Mouse (Mus musculus) neural tube, embryonic 11.5 days (tissue): ENCODE measurements around the gene Tenm4. TPM values are rescaled to one million over a fixed set of nuclear protein-coding genes. Genes with fewer than 3 reads are reported as not detected.

Source experiments
- ATAC-seq: fragments of 200-750 bp; cut with Nextera tagmentation; 2 replicates; pipeline ENCODE4 v1.8.0; 2017; ENCODE audit warnings: moderate number of reproducible peaks, mild to moderate bottlenecking, moderate TSS enrichment, moderate library complexity; ENCODE audit not compliant: insufficient read depth, low FRiP score, low TSS enrichment
- DNase-seq: peaks from one replicate; pipeline ENCODE4 v3.0.0-alpha.2; 2015; ENCODE audit warnings: low spot score
- H3K27ac ChIP-seq: fragments of 300-500 bp; sonication (generic); 2 replicates; pipeline ENCODE4 v1.5.1; 2014; ENCODE audit warnings: low read depth, mild to moderate bottlenecking, low read length
- H3K27me3 ChIP-seq: fragments of 300-500 bp; sonication (generic); 2 replicates; pipeline ENCODE4 v1.6.1; 2014; ENCODE audit warnings: mild to moderate bottlenecking, low read length, mixed read lengths; ENCODE audit not compliant: control insufficient read depth, insufficient read depth
- H3K36me3 ChIP-seq: fragments of 300-500 bp; sonication (generic); 2 replicates; pipeline ENCODE4 v1.6.1; 2014; ENCODE audit warnings: mild to moderate bottlenecking, low read length, moderate library complexity, mixed read lengths; ENCODE audit not compliant: control insufficient read depth, insufficient read depth
- H3K4me1 ChIP-seq: fragments of 300-500 bp; sonication (generic); 2 replicates; pipeline ENCODE4 v1.6.1; 2014; ENCODE audit warnings: low read length, mixed read lengths; ENCODE audit not compliant: control insufficient read depth, insufficient read depth
- H3K4me2 ChIP-seq: fragments of 300-500 bp; sonication (generic); 2 replicates; pipeline ENCODE4 v1.6.1; 2014; ENCODE audit warnings: low read depth, mild to moderate bottlenecking, moderate library complexity
- H3K4me3 ChIP-seq: fragments of 300-500 bp; sonication (generic); 2 replicates; pipeline ENCODE4 v1.5.1; 2014; ENCODE audit warnings: low read depth, low read length
- H3K9ac ChIP-seq: fragments of 300-500 bp; sonication (generic); 2 replicates; pipeline ENCODE4 v1.6.1; 2014; ENCODE audit warnings: mild to moderate bottlenecking, low read length
- H3K9me3 ChIP-seq: fragments of 300-500 bp; sonication (generic); 2 replicates; pipeline ENCODE4 v1.6.1; 2016; ENCODE audit warnings: low read length; ENCODE audit not compliant: control insufficient read depth
- WGBS: fragments of 180-500 bp; shearing (Covaris S2); extraction: QIAGEN DNeasy Blood & Tissue Kit; methylation state at CpG from one replicate; pipeline ENCODE4 v1.1.7; 2014; 5-methylcytosine and 5-hydroxymethylcytosine counted together
- polyA plus RNA-seq: library from polyadenylated mRNA; unstranded; fragments of >200 nt; fragmentation: Nextera tagmentation; extraction: Ambion mirVana; gene quantifications from 2 replicates; pipeline ENCODE4 v1.2.1, GENCODE M21; 2014

Tenm4 gene
- polyA plus RNA-seq, 1 experiment from 2014 or later, result 32.7 TPM

DNA sequence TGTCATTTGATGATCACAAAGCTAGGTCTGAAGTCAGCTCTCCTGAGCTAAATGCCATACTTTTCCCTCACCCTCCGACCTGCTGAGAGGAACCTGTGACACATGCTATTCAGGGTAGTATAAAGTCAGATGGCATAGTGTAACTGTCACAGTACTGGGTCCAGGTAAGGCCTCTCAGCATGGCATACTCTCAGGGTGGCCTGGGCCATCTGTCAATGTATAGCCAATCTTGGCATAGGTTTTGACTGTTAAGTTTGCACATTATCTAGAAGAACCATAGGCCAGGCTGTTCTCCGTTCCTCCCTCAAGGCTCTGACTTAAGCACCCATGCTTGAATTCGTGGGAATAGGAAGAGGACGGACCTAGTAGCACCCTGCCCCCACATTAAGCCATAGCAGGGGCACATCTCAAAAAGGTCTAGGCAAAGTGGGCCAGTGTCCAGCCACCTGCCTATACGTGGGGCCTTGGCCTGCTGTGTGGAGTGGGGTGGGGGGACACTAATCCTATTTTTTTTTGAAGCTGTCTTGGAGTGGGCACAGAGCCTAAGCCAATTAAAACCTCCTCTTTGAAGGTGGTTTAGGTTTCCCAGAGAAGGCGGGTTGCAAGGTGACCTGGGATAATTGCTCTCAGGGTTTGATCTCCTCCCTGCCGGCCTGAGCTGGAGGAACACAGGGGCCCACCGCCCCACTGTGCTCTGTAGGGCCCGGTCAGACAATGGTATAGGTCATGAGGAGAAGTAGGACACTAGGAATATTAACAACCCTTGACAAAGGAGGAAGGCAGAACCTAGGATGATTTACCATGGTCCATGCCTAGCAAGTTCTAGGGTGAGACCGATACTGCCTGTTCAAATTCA, 359.8 kb downstream of the Tenm4 start:
- Histone ChIP-seq H3K4me2 (no peak overlapping the region), H3K36me3 (no peaks in the 10 kb centered on the region), H3K27ac (no peak overlapping the region), H3K9me3 (no peaks in the 10 kb centered on the region), H3K4me3 (no peak overlapping the region), H3K4me1 (no peaks in the 10 kb centered on the region), H3K9ac (no peak overlapping the region), H3K27me3 (no peaks in the 10 kb centered on the region)
- no peak for DNase-seq
- ATAC-seq, result no peak
- WGBS, result 53% methylated on average over 10 of the region's 10 CpGs

DNA sequence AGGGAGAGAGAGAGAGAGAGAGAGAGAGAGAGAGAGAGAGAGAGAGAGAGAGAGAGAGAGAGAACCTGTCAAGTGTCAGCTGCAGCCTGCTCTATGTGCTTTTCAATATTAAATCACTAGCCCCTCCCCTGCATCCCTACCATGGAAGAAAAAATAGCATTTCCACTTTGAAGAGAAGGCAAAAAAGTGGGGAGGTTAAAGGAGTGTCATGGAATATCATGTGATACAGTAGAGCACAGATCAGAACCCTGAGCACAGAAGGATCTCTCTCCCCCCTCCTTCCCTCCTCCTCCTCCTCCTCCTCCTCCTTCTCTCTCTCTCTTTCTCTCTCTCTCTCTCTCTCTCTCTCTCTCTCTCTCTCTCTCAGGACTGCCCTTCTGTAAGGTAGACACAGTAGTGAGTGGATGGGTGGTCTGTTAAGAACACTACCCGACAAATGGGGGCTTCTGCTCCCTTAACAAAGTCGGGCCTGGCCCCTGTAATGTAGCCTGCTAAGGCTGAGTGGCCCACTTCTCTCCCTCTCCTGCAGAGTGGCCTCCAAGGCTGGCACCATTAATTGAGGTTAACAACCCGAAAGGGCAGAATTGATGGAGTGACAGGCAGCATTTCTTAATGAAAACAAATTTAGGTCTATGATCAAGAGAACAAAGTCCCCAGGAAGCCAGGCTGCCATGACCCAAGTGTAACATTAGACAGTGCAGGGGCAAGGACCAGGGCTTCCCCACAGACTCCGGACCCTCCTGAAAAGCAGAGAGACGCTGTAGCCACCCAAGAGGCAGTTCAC, 361.1 kb downstream of the Tenm4 start:
- Histone ChIP-seq H3K4me3 (no peak overlapping the region), H3K9me3 (no peaks in the 10 kb centered on the region), H3K4me1 (no peaks in the 10 kb centered on the region), H3K27ac (0 out of 2 replicates have a peak overlapping the region, but pooled peaks have one; percentile 44), H3K36me3 (no peaks in the 10 kb centered on the region), H3K9ac (no peak overlapping the region), H3K27me3 (no peaks in the 10 kb centered on the region), H3K4me2 (no peak overlapping the region)
- 35% methylated on average over 5 of the region's 5 CpGs for WGBS
- no peak for ATAC-seq
- DNase-seq, result no peak

DNA sequence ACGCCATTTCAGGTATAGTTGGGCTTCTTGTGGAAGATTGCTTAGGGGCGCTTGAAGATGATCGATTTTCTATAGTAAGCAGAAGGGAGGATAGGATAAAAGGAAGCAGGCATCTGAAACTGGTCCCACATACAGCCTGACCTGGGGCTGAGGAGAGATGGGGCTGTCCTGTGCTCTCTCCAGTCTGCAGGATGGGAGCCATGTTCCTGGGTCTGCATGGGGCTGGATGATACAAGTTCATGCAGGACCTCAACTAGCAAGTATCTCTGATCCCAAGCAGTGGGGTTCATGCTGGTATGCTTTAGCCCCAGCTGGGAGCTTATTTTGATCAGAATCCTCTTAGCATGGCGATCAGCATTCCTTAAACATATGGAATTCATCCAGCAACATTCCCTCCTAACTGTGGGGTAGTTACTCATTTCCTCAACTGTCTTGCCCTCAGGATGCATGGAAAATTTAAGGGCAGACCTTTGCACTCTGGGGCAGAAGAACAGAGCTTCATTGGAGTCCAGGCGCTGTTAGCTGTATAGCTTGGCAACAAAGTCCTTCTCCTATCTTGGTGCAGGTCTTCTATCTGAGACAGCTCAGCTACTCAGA, 361.9 kb downstream of the Tenm4 start:
- 0 out of 2 replicates have a peak overlapping the region, but pooled peaks have one; percentile 44 for H3K27ac ChIP-seq
- no peak overlapping the region for H3K4me3 ChIP-seq
- H3K27me3 ChIP-seq, result no peaks in the 10 kb centered on the region
- WGBS, result 64% methylated on average over 5 of the region's 5 CpGs
- H3K36me3 ChIP-seq, result no peaks in the 10 kb centered on the region
- no peaks in the 10 kb centered on the region for H3K9me3 ChIP-seq
- no peak overlapping the region for H3K4me2 ChIP-seq
- H3K9ac ChIP-seq, result no peak overlapping the region
- ATAC-seq (no peak), DNase-seq (no peak)
- H3K4me1 ChIP-seq, result no peaks in the 10 kb centered on the region

- ATAC-seq (no peak), DNase-seq (no peak)
- Histone ChIP-seq H3K9ac (no peak overlapping the region), H3K27ac (no peak overlapping the region), H3K4me1 (no peaks in the 10 kb centered on the region), H3K9me3 (no peaks in the 10 kb centered on the region), H3K4me2 (no peak overlapping the region), H3K4me3 (no peak overlapping the region), H3K36me3 (no peaks in the 10 kb centered on the region), H3K27me3 (no peaks in the 10 kb centered on the region)
- 63% methylated on average over 9 of the region's 9 CpGs for WGBS
These were observed 365.4 kb downstream of the Tenm4 start for GRCm38 (mm10) chr7:96536313-96536880.

- ATAC-seq (no peak), DNase-seq (no peak)
- no peaks in the 10 kb centered on the region for H3K36me3 ChIP-seq
- no peaks in the 10 kb centered on the region for H3K9me3 ChIP-seq
- no peaks in the 10 kb centered on the region for H3K27me3 ChIP-seq
- 80% methylated on average over 4 of the region's 4 CpGs for whole genome bisulfite sequencing
- no peaks in the 10 kb centered on the region for H3K4me1 ChIP-seq
- H3K27ac ChIP-seq, result no peak overlapping the region
- H3K4me3 ChIP-seq, result no peak overlapping the region
- no peak overlapping the region for H3K9ac ChIP-seq
- H3K4me2 ChIP-seq, result no peak overlapping the region
These were observed 368.4 kb downstream of the Tenm4 start for GRCm38 (mm10) chr7:96539248-96540034.

DNA sequence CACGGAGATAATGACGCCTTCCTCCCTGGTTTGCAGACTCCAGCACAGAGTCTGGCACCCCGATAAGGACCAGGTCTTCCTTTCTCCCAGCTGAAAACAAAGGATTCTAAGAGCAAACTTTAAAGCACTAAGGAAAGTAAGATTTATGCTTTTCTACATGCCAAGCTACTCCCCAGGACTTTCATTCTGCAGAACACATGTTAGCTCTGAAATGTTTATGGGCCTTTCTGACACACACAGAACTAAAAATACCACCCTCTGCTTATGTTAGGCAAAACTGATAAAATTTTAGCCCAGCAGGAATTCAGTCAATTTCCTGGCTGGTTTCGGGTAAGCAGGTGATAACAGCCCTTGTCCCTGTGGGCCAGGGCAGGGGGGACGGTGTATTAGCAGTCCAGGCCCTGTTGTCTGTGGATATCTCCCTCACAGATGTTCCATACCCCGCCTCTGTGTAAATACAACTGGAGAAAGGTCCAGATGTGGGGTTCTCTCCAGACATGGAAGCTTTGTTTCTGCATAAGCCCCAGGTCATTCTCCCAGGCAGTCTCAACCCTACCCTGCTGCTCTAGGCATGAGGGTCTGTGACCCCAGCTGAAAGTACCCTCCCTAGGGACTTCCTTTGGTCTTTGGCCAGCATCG, 369.5 kb downstream of the Tenm4 start:
- H3K27me3 ChIP-seq, result no peaks in the 10 kb centered on the region

DNA sequence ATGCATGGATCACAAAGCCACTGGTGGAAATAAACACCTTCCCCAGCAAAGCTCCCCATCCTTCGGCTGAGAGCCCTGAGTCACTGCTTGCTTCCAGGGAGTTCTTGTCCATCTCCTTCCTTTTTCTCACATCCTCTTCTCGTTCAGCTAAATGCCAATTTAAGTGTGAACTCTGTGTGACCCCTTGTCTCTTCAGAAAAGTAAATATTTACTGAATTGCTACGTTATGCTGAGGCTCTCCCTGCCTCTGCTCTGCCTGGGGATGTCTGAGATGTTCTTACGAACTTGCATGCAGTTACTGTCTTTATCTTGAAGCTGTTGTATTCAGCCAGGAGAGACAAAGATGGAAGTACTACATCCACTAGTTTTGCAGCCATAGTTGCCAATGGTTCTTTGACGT, 374.9 kb downstream of the Tenm4 start:
- WGBS, result 37% methylated on average over 5 of the region's 5 CpGs
- no peak for ATAC-seq
- H3K9ac ChIP-seq, result no peak overlapping the region

More for the DNA sequence above, 369.5 kb downstream of the Tenm4 start:
- no peak overlapping the region for H3K4me3 ChIP-seq
- peak overlapping the region; percentile 17; the same call in 1 of the 2 replicates for H3K27ac ChIP-seq
- no peak for DNase-seq
- no peaks in the 10 kb centered on the region for H3K9me3 ChIP-seq
- H3K36me3 ChIP-seq, result no peaks in the 10 kb centered on the region
- ATAC-seq, result no peak
- no peaks in the 10 kb centered on the region for H3K4me1 ChIP-seq
- no peak overlapping the region for H3K9ac ChIP-seq
- WGBS, result 53% methylated on average over 7 of the region's 7 CpGs
- H3K4me2 ChIP-seq, result no peak overlapping the region

More for the DNA sequence above, 374.9 kb downstream of the Tenm4 start:
- no peaks in the 10 kb centered on the region for H3K4me1 ChIP-seq
- H3K4me3 ChIP-seq, result no peak overlapping the region
- H3K9me3 ChIP-seq, result no peaks in the 10 kb centered on the region
- no peaks in the 10 kb centered on the region for H3K27me3 ChIP-seq
- H3K27ac ChIP-seq, result no peak overlapping the region
- no peak for DNase-seq
- H3K36me3 ChIP-seq, result no peaks in the 10 kb centered on the region
- no peak overlapping the region for H3K4me2 ChIP-seq
